Comparison of ENCODE assay signal across 9 mouse cellular contexts in genomic region chr7:84018291-84019266, GRCm38 (mm10).
DNase-seq lines count a peak whose midpoint lies in the region; ATAC-seq lines count a peak whose summit lies in the region.
"Had no signal": no experiment of that assay in that cellular context is flagged by ENCODE, and none has a peak within 500 bp of the region (broad histone marks: within the 10 kb centered on the region; RNA-seq: fewer than 3 reads in every experiment).

No protein-coding gene starts in this region.

- H3K4me2 ChIP-seq in heart, embryonic 16.5 days (ENCODE audit: low read depth, low read length): no peak overlapping the region
- H3K4me2 ChIP-seq in forebrain, embryonic 15.5 days (replicated peaks): no peak overlapping the region
- H3K4me2 ChIP-seq: limb, embryonic 15.5 days had no signal

- H3K27ac ChIP-seq in heart, embryonic 16.5 days (ENCODE audit: low read length): no peak overlapping the region
- no peak overlapping the region for H3K27ac ChIP-seq in forebrain, embryonic 15.5 days (replicated peaks)
- H3K27ac ChIP-seq: limb, embryonic 15.5 days had no signal

- H3K4me3 ChIP-seq in heart, embryonic 16.5 days (ENCODE audit: low read length): no peak overlapping the region
- no peak overlapping the region for H3K4me3 ChIP-seq in forebrain, embryonic 15.5 days
- H3K4me3 ChIP-seq: limb, embryonic 15.5 days had no signal

- WGBS in heart, embryonic 16.5 days: 41% methylated on average over 5 of the region's 5 CpGs
- WGBS in forebrain, embryonic 15.5 days: 75% methylated on average over 5 of the region's 5 CpGs

- no peaks in the 10 kb centered on the region for H3K36me3 ChIP-seq in heart, embryonic 16.5 days (ENCODE audit: control insufficient read depth, insufficient read depth)
- no peaks in the 10 kb centered on the region for H3K36me3 ChIP-seq in forebrain, embryonic 15.5 days
- H3K36me3 ChIP-seq: limb, embryonic 15.5 days had no signal

- H3K27me3 ChIP-seq in heart, embryonic 16.5 days (ENCODE audit: control insufficient read depth, insufficient read depth, low read length): 0 out of 2 replicates have a peak, but pooled peaks cover 3% of the 10 kb centered on the region
- H3K27me3 ChIP-seq in forebrain, embryonic 15.5 days: no peaks in the 10 kb centered on the region
- H3K27me3 ChIP-seq: limb, embryonic 15.5 days had no signal

- H3K9me3 ChIP-seq in heart, embryonic 16.5 days (replicated peaks; ENCODE audit: control insufficient read depth, low read length): no peaks in the 10 kb centered on the region
- H3K9me3 ChIP-seq in forebrain, embryonic 15.5 days: no peaks in the 10 kb centered on the region
- H3K9me3 ChIP-seq: limb, embryonic 15.5 days had no signal

- H3K4me1 ChIP-seq in heart, embryonic 16.5 days (ENCODE audit: control insufficient read depth, insufficient read depth, low read length): peaks cover 17% of the 10 kb centered on the region
- H3K4me1 ChIP-seq in forebrain, embryonic 15.5 days: peaks cover 8% of the 10 kb centered on the region

- ATAC-seq in heart, embryonic 16.5 days (replicated peaks; ENCODE audit: extremely low read depth, insufficient read depth, low FRiP score): peak; percentile 73; the same call in 1 of the 2 replicates
- ATAC-seq in forebrain, embryonic 15.5 days (replicated peaks): no peak
- no peak for ATAC-seq in granulocyte monocyte progenitor cell, adult 5-6 weeks (replicated peaks; ENCODE audit: poor library complexity, severe bottlenecking)

- DNase-seq in urinary bladder, adult 18-20 months (ENCODE audit: low spot score in 2 of 2): peak; percentile 39 to 50
- no peak for DNase-seq in urinary bladder, postnatal 10 days (ENCODE audit: low spot score)
- DNase-seq in lung, adult 18-20 months: peak; percentile 69 to 76
- peak; percentile 69 for DNase-seq in urinary bladder, postnatal 14 days (ENCODE audit: low spot score)
- no peak for DNase-seq in left cerebral cortex, adult 9 months (ENCODE audit: low spot score in 2 of 2)

- H3K9ac ChIP-seq in heart, embryonic 16.5 days (ENCODE audit: low read length): no peak overlapping the region
- H3K9ac ChIP-seq in forebrain, embryonic 15.5 days (replicated peaks): no peak overlapping the region
- H3K9ac ChIP-seq: limb, embryonic 15.5 days had no signal

Comparison
In these comparisons a context has a peak if more than half of its experiments do, and no peak if none do; other contexts are left out.
1. DNase-seq: peak in urinary bladder, adult 18-20 months (2 of 2), lung, adult 18-20 months (2 of 2) and urinary bladder, postnatal 14 days (single experiment); none in urinary bladder, postnatal 10 days (single experiment) and left cerebral cortex, adult 9 months (0 of 2).